Mouse (Mus musculus) heart, embryonic 13.5 days (tissue): ENCODE results near the gene Cpne4. TPM values are rescaled to one million over a fixed set of nuclear protein-coding genes. Genes with fewer than 3 reads are reported as not detected.

ENCODE experiments used
- ATAC-seq: fragments of 200-750 bp; cut with Nextera tagmentation; 2 replicates; pipeline ENCODE4 v1.8.0; 2017; ENCODE audit warnings: moderate TSS enrichment; ENCODE audit not compliant: insufficient number of reproducible peaks, low FRiP score, low TSS enrichment; ENCODE audit errors: extremely low read depth
- H3K27ac ChIP-seq: fragments of 300-500 bp; sonication (generic); replicated peaks from 2 replicates; pipeline ENCODE4 v1.5.1; 2015; ENCODE audit warnings: moderate library complexity, mild to moderate bottlenecking, inconsistent platforms
- H3K27me3 ChIP-seq: fragments of 300-500 bp; sonication (generic); replicated peaks from 2 replicates; pipeline ENCODE4 v1.6.1; 2015; ENCODE audit warnings: mild to moderate bottlenecking, inconsistent platforms
- H3K36me3 ChIP-seq: fragments of 300-500 bp; sonication (generic); 2 replicates; pipeline ENCODE4 v1.6.1; 2015; ENCODE audit warnings: mild to moderate bottlenecking, inconsistent platforms
- H3K4me1 ChIP-seq: fragments of 300-500 bp; sonication (generic); 2 replicates; pipeline ENCODE4 v1.6.1; 2015; ENCODE audit warnings: inconsistent platforms
- H3K4me2 ChIP-seq: fragments of 300-500 bp; sonication (generic); 2 replicates; pipeline ENCODE4 v1.6.1; 2015; ENCODE audit warnings: inconsistent platforms, mild to moderate bottlenecking, moderate library complexity
- H3K4me3 ChIP-seq: fragments of 300-500 bp; sonication (generic); 2 replicates; pipeline ENCODE4 v1.5.1; 2015; ENCODE audit warnings: moderate library complexity, mild to moderate bottlenecking, inconsistent platforms
- H3K9ac ChIP-seq: fragments of 300-500 bp; sonication (generic); 2 replicates; pipeline ENCODE4 v1.6.1; 2015; ENCODE audit warnings: inconsistent platforms, mild to moderate bottlenecking, moderate library complexity
- H3K9me3 ChIP-seq: fragments of 300-500 bp; sonication (generic); 2 replicates; pipeline ENCODE4 v1.6.1; 2016; ENCODE audit warnings: inconsistent platforms
- WGBS: fragments of 180-500 bp; shearing (Covaris S2); methylation state at CpG from one replicate; pipeline ENCODE4 v1.1.7; 2015; ENCODE audit warnings: mixed read lengths; 5-methylcytosine and 5-hydroxymethylcytosine counted together
- polyA plus RNA-seq: library from polyadenylated mRNA; unstranded; fragments of >200 nt; fragmentation: Nextera tagmentation; extraction: Ambion mirVana; gene quantifications from 2 replicates; pipeline ENCODE4 v1.2.1, GENCODE M21; 2015

Gene Cpne4
- polyA plus RNA-seq, 1 experiment from 2014 or later, result 0.27 TPM

GRCm38 (mm10) chr9:104828646-104829045, 281.6 kb downstream of the Cpne4 start:
- no peaks in the 10 kb centered on the region for H3K36me3 ChIP-seq
- no peak overlapping the region for H3K4me3 ChIP-seq
- ATAC-seq, result no peak
- H3K27me3 ChIP-seq, result no peaks in the 10 kb centered on the region
- WGBS, result 48% methylated on average over 3 of the region's 3 CpGs
- no peak overlapping the region for H3K27ac ChIP-seq
- no peaks in the 10 kb centered on the region for H3K9me3 ChIP-seq
- H3K4me1 ChIP-seq, result no peaks in the 10 kb centered on the region
- H3K4me2 ChIP-seq, result no peak overlapping the region
- no peak overlapping the region for H3K9ac ChIP-seq

- Histone ChIP-seq H3K9ac (no peak overlapping the region), H3K27me3 (no peaks in the 10 kb centered on the region), H3K4me2 (no peak overlapping the region), H3K36me3 (no peaks in the 10 kb centered on the region), H3K27ac (no peak overlapping the region), H3K9me3 (no peaks in the 10 kb centered on the region), H3K4me1 (no peaks in the 10 kb centered on the region), H3K4me3 (no peak overlapping the region)
- WGBS, result 77% methylated on average over 5 of the region's 5 CpGs
- ATAC-seq, result no peak
These were observed 286.0 kb downstream of the Cpne4 start for GRCm38 (mm10) chr9:104832934-104833539.

- Histone ChIP-seq H3K27ac (no peak overlapping the region), H3K9ac (no peak overlapping the region), H3K9me3 (no peaks in the 10 kb centered on the region), H3K4me2 (no peak overlapping the region), H3K27me3 (no peaks in the 10 kb centered on the region), H3K4me3 (no peak overlapping the region), H3K4me1 (no peaks in the 10 kb centered on the region), H3K36me3 (no peaks in the 10 kb centered on the region)
- no peak for ATAC-seq
- WGBS, result 44% methylated on average over 1 of the region's 1 CpGs
These were observed 290.8 kb downstream of the Cpne4 start for GRCm38 (mm10) chr9:104837931-104838330.

GRCm38 (mm10) chr9:104841278-104841677, 294.2 kb downstream of the Cpne4 start:
- H3K9ac ChIP-seq, result no peak overlapping the region
- H3K9me3 ChIP-seq, result no peaks in the 10 kb centered on the region
- no peak overlapping the region for H3K4me3 ChIP-seq
- no peak for ATAC-seq
- H3K36me3 ChIP-seq, result no peaks in the 10 kb centered on the region
- WGBS, result 74% methylated on average over 1 of the region's 1 CpGs
- no peaks in the 10 kb centered on the region for H3K4me1 ChIP-seq
- no peak overlapping the region for H3K27ac ChIP-seq
- no peak overlapping the region for H3K4me2 ChIP-seq
- H3K27me3 ChIP-seq, result no peaks in the 10 kb centered on the region

GRCm38 (mm10) chr9:104845226-104845930, 298.3 kb downstream of the Cpne4 start:
- Histone ChIP-seq H3K4me2 (no peak overlapping the region), H3K9me3 (no peaks in the 10 kb centered on the region), H3K9ac (no peak overlapping the region), H3K36me3 (no peaks in the 10 kb centered on the region), H3K4me1 (no peaks in the 10 kb centered on the region), H3K4me3 (no peak overlapping the region), H3K27me3 (no peaks in the 10 kb centered on the region), H3K27ac (no peak overlapping the region)
- ATAC-seq, result no peak
- 49% methylated on average over 2 of the region's 2 CpGs for WGBS

- Histone ChIP-seq H3K4me1 (no peaks in the 10 kb centered on the region), H3K36me3 (no peaks in the 10 kb centered on the region), H3K4me2 (no peak overlapping the region), H3K27ac (no peak overlapping the region), H3K27me3 (no peaks in the 10 kb centered on the region), H3K4me3 (no peak overlapping the region), H3K9ac (no peak overlapping the region), H3K9me3 (no peaks in the 10 kb centered on the region)
- WGBS, result 67% methylated on average over 3 of the region's 3 CpGs
- ATAC-seq, result no peak
These were observed 306.6 kb downstream of the Cpne4 start for GRCm38 (mm10) chr9:104853701-104854100.

GRCm38 (mm10) chr9:104854245-104854921, 307.3 kb downstream of the Cpne4 start:
- Histone ChIP-seq H3K4me1 (no peaks in the 10 kb centered on the region), H3K9ac (no peak overlapping the region), H3K4me2 (no peak overlapping the region), H3K27ac (no peak overlapping the region), H3K9me3 (no peaks in the 10 kb centered on the region), H3K27me3 (no peaks in the 10 kb centered on the region), H3K4me3 (no peak overlapping the region), H3K36me3 (no peaks in the 10 kb centered on the region)
- no peak for ATAC-seq
- WGBS, result 39% methylated on average over 6 of the region's 6 CpGs

- ATAC-seq, result no peak
These were observed 318.7 kb downstream of the Cpne4 start for GRCm38 (mm10) chr9:104865830-104866229.

GRCm38 (mm10) chr9:104872586-104872985, 325.5 kb downstream of the Cpne4 start:
- no peak for ATAC-seq
- WGBS, result 82% methylated on average over 4 of the region's 4 CpGs
- Histone ChIP-seq H3K4me1 (no peaks in the 10 kb centered on the region), H3K4me2 (no peak overlapping the region), H3K9ac (no peak overlapping the region), H3K27me3 (no peaks in the 10 kb centered on the region), H3K36me3 (no peaks in the 10 kb centered on the region), H3K27ac (no peak overlapping the region), H3K4me3 (no peak overlapping the region), H3K9me3 (0 out of 2 replicates have a peak, but pooled peaks cover 2% of the 10 kb centered on the region)

More at GRCm38 (mm10) chr9:104865830-104866229, 318.7 kb downstream of the Cpne4 start:
- Histone ChIP-seq H3K27me3 (no peaks in the 10 kb centered on the region), H3K9ac (no peak overlapping the region), H3K4me1 (no peaks in the 10 kb centered on the region), H3K9me3 (peaks cover 6% of the 10 kb centered on the region; the same call in 1 of the 2 replicates), H3K4me3 (no peak overlapping the region), H3K36me3 (no peaks in the 10 kb centered on the region), H3K27ac (no peak overlapping the region), H3K4me2 (no peak overlapping the region)
- WGBS, result 49% methylated on average over 1 of the region's 1 CpGs

GRCm38 (mm10) chr9:104874157-104874556, 327.1 kb downstream of the Cpne4 start:
- H3K4me3 ChIP-seq, result no peak overlapping the region
- no peak overlapping the region for H3K9ac ChIP-seq
- H3K27ac ChIP-seq, result no peak overlapping the region
- no peak for ATAC-seq
- no peaks in the 10 kb centered on the region for H3K36me3 ChIP-seq
- WGBS, result 64% methylated on average over 3 of the region's 3 CpGs
- H3K27me3 ChIP-seq, result no peaks in the 10 kb centered on the region
- no peak overlapping the region for H3K4me2 ChIP-seq
- 0 out of 2 replicates have a peak, but pooled peaks cover 2% of the 10 kb centered on the region for H3K9me3 ChIP-seq
- H3K4me1 ChIP-seq, result no peaks in the 10 kb centered on the region

GRCm38 (mm10) chr9:104877014-104877413, 329.9 kb downstream of the Cpne4 start:
- Histone ChIP-seq H3K4me1 (no peaks in the 10 kb centered on the region), H3K27ac (no peak overlapping the region), H3K27me3 (no peaks in the 10 kb centered on the region), H3K4me3 (no peak overlapping the region), H3K9me3 (no peaks in the 10 kb centered on the region), H3K4me2 (no peak overlapping the region), H3K36me3 (no peaks in the 10 kb centered on the region), H3K9ac (no peak overlapping the region)
- WGBS, result 56% methylated on average over 3 of the region's 3 CpGs
- ATAC-seq, result no peak
